Mouse (Mus musculus) lung, postnatal 0 days (tissue): Measurements from ENCODE around the gene Zc3h12b. TPM values are rescaled to one million over a fixed set of nuclear protein-coding genes. Genes with fewer than 3 reads are reported as not detected.
A peak's percentile ranks its signal among the peaks of the same experiment; 100 is the strongest.
"Not testable (repeated sequence)": the region's sequence is repeated elsewhere in the genome, so short reads cannot be mapped to it uniquely, and the experiment has no call there.

Experiments used
- ATAC-seq: fragments of 200-750 bp; cut with Nextera tagmentation; 2 replicates; pipeline ENCODE4 v1.8.0; 2017; ENCODE audit warnings: moderate library complexity
- DNase-seq: peaks from one replicate; pipeline ENCODE4 v3.0.0-alpha.2; 2016; ENCODE audit warnings: low spot score
- H3K27ac ChIP-seq: fragments of 300-500 bp; sonication (generic); 2 replicates; pipeline ENCODE4 v1.5.1; 2014; ENCODE audit warnings: antibody characterized with exemption, mild to moderate bottlenecking, low read length, mixed read lengths
- H3K27me3 ChIP-seq: fragments of 300-500 bp; sonication (generic); replicated peaks from 2 replicates; pipeline ENCODE4 v1.6.1; 2014; ENCODE audit warnings: low read length, mixed read lengths; ENCODE audit not compliant: insufficient read depth
- H3K36me3 ChIP-seq: fragments of 300-500 bp; sonication (generic); 2 replicates; pipeline ENCODE4 v1.6.1; 2014; ENCODE audit warnings: low read length, mixed read lengths; ENCODE audit not compliant: insufficient read depth
- H3K4me1 ChIP-seq: fragments of 300-500 bp; sonication (generic); 2 replicates; pipeline ENCODE4 v1.6.1; 2014; ENCODE audit warnings: antibody characterized with exemption, low read depth, low read length, mixed read lengths; ENCODE audit not compliant: insufficient read depth
- H3K4me2 ChIP-seq: fragments of 300-500 bp; sonication (generic); replicated peaks from 2 replicates; pipeline ENCODE4 v1.6.1; 2014; ENCODE audit warnings: low read depth, mild to moderate bottlenecking, low read length, moderate library complexity, mixed read lengths
- H3K4me3 ChIP-seq: fragments of 300-500 bp; sonication (generic); 2 replicates; pipeline ENCODE4 v1.5.1; 2014; ENCODE audit warnings: low read depth, low read length
- H3K9ac ChIP-seq: fragments of 300-500 bp; sonication (generic); replicated peaks from 2 replicates; pipeline ENCODE4 v1.6.1; 2014; ENCODE audit warnings: low read depth, mild to moderate bottlenecking
- H3K9me3 ChIP-seq: fragments of 300-500 bp; sonication (generic); 2 replicates; pipeline ENCODE4 v1.6.1; 2016; ENCODE audit warnings: low read length, mixed read lengths
- CTCF ChIP-seq: IDR thresholded peaks from 2 replicates; pipeline ENCODE4 v1.5.1; 2016; ENCODE audit warnings: antibody characterized with exemption, mild to moderate bottlenecking
- EP300 ChIP-seq: IDR thresholded peaks from 2 replicates; pipeline ENCODE4 v1.6.1; 2016; ENCODE audit warnings: antibody characterized with exemption, mild to moderate bottlenecking, control low read depth
- WGBS: fragments of 180-500 bp; shearing (Covaris S2); extraction: QIAGEN DNeasy Blood & Tissue Kit; methylation state at CpG from one replicate; pipeline ENCODE4 v1.1.7; 2014; 5-methylcytosine and 5-hydroxymethylcytosine counted together
- polyA plus RNA-seq: library from polyadenylated mRNA; unstranded; fragments of >200 nt; fragmentation: Nextera tagmentation; extraction: Ambion mirVana; gene quantifications from 2 replicates; pipeline ENCODE4 v1.2.1, GENCODE M21; 2015

Zc3h12b gene
- polyA plus RNA-seq, 1 experiment from 2014 or later = 0.38 TPM

GRCm38 (mm10) chrX:95956497-95957293 lies 245.2 kb downstream of the Zc3h12b start, which contains the start of gene Las1l:
Las1l (minus strand) TSS chrX:95956962.
- Histone ChIP-seq H3K4me2 (peak within 1 kb of the TSS; percentile 58), H3K4me3 (peak within 1 kb of the TSS; percentile 48), H3K9ac (peak within 1 kb of the TSS; percentile 48; the same call in 1 of the 2 replicates), H3K27ac (peak within 1 kb of the TSS; percentile 66), H3K4me1 (no peaks in the 10 kb centered on the region), H3K36me3 (no peaks in the 10 kb centered on the region), H3K27me3 (no peaks in the 10 kb centered on the region), H3K9me3 (no peaks in the 10 kb centered on the region)
- TF ChIP-seq EP300 (no peak), CTCF (peak; percentile 53)
- peak; percentile 100 for ATAC-seq
- 13% methylated on average over 42 of the region's 42 CpGs for WGBS
- DNase-seq = peak; percentile 94

- not testable (repeated sequence) for H3K9ac ChIP-seq, ATAC-seq, H3K36me3 ChIP-seq, H3K4me1 ChIP-seq, H3K27ac ChIP-seq, H3K27me3 ChIP-seq, DNase-seq, H3K9me3 ChIP-seq
- 38% methylated on average over 11 of the region's 11 CpGs for WGBS
- Histone ChIP-seq H3K4me3 (peak overlapping the region; percentile 19; the same call in 1 of the 2 replicates), H3K4me2 (peak overlapping the region; percentile 47)
These were observed 246.0 kb downstream of the Zc3h12b start for GRCm38 (mm10) chrX:95957461-95957860.

- Histone ChIP-seq H3K36me3 (no peaks in the 10 kb centered on the region), H3K4me3 (no peak overlapping the region), H3K9ac (no peak overlapping the region), H3K27ac (no peak overlapping the region), H3K27me3 (no peaks in the 10 kb centered on the region), H3K9me3 (no peaks in the 10 kb centered on the region), H3K4me1 (no peaks in the 10 kb centered on the region), H3K4me2 (no peak overlapping the region)
- 65% methylated on average over 2 of the region's 2 CpGs for WGBS
- DNase-seq (no peak), ATAC-seq (no peak)
- TF ChIP-seq EP300 = no peak
- no peak for TF ChIP-seq CTCF
These were observed 251.9 kb downstream of the Zc3h12b start for GRCm38 (mm10) chrX:95963366-95963765.

GRCm38 (mm10) chrX:95965036-95965435 lies 253.6 kb downstream of the Zc3h12b start:
- Histone ChIP-seq H3K4me2 (no peak overlapping the region), H3K27me3 (no peaks in the 10 kb centered on the region), H3K36me3 (no peaks in the 10 kb centered on the region), H3K9ac (no peak overlapping the region), H3K4me3 (no peak overlapping the region), H3K27ac (no peak overlapping the region), H3K4me1 (no peaks in the 10 kb centered on the region), H3K9me3 (no peaks in the 10 kb centered on the region)
- DNase-seq = no peak
- 64% methylated on average over 6 of the region's 6 CpGs for WGBS
- ATAC-seq = no peak
- TF ChIP-seq EP300 = no peak
- no peak for TF ChIP-seq CTCF

- no peaks in the 10 kb centered on the region for H3K27me3 ChIP-seq
- TF ChIP-seq EP300 (no peak), CTCF (peak; percentile 64)
- H3K4me1 ChIP-seq = no peaks in the 10 kb centered on the region
- peak; percentile 83 for ATAC-seq
- peak overlapping the region; percentile 25; the same call in 1 of the 2 replicates for H3K4me3 ChIP-seq
- 15% methylated on average over 23 of the region's 28 CpGs for WGBS
- peak; percentile 77 for DNase-seq
- H3K27ac ChIP-seq = peak overlapping the region; percentile 33; the same call in 1 of the 2 replicates
- no peaks in the 10 kb centered on the region for H3K9me3 ChIP-seq
- H3K9ac ChIP-seq = no peak overlapping the region
- no peaks in the 10 kb centered on the region for H3K36me3 ChIP-seq
- peak overlapping the region; percentile 62 for H3K4me2 ChIP-seq
These were observed 256.5 kb downstream of the Zc3h12b start for GRCm38 (mm10) chrX:95967847-95968593.

GRCm38 (mm10) chrX:95968594-95968965 lies 257.1 kb downstream of the Zc3h12b start:
- Histone ChIP-seq H3K9ac (no peak overlapping the region), H3K4me1 (no peaks in the 10 kb centered on the region), H3K4me2 (peak overlapping the region; percentile 62), H3K9me3 (no peaks in the 10 kb centered on the region), H3K36me3 (no peaks in the 10 kb centered on the region), H3K4me3 (peak overlapping the region; percentile 25; the same call in 1 of the 2 replicates), H3K27me3 (no peaks in the 10 kb centered on the region), H3K27ac (no peak overlapping the region)
- ATAC-seq (peak; percentile 95), DNase-seq (peak; percentile 93)
- TF ChIP-seq CTCF (no peak), EP300 (no peak)
- WGBS = 29% methylated on average over 6 of the region's 6 CpGs
